Mouse (Mus musculus): ENCODE measurements around the gene P2ry2. TPM values are rescaled to one million over a fixed set of nuclear protein-coding genes. Genes with fewer than 3 reads are reported as not detected.

P2ry2 gene
- polyA plus RNA-seq (2012; rRNA removed): 0.75 and 0.76 TPM in 2 replicates

- Histone ChIP-seq H3K27me3 (ENCODE audit: control insufficient read depth, insufficient read depth, low read length) (peaks cover 1% of the 10 kb centered on the region; the same call in 1 of the 2 replicates), H3K4me1 (ENCODE audit: control insufficient read depth, insufficient read depth, low read length) (peaks cover 2% of the 10 kb centered on the region; the same call in 1 of the 2 replicates), H3K4me3 (replicated peaks; ENCODE audit: insufficient read depth, low read depth, low read length) (no peak within 1 kb of the TSS), H3K27ac (ENCODE audit: insufficient read depth, low read length) (no peak within 1 kb of the TSS)
- WGBS: 84% methylated on average over 4 of the region's 4 CpGs
- TF ChIP-seq CTCF (IDR thresholded peaks at IDR 0.05; ENCODE audit: borderline replicate concordance, insufficient read depth, low read depth, low read length) (no peak), POLR2A (IDR thresholded peaks at IDR 0.05; ENCODE audit: borderline replicate concordance, insufficient read depth, low read length) (no peak)
- no peak for DNase-seq
Observed at GRCm38 (mm10) chr7:101012541-101012940, at the start of gene P2ry2. TSS of gene P2ry2 (minus strand) at chr7:101012866.

- Histone ChIP-seq H3K27me3 (ENCODE audit: control insufficient read depth, insufficient read depth, low read length) (no peaks in the 10 kb centered on the region), H3K4me3 (replicated peaks; ENCODE audit: insufficient read depth, low read depth, low read length) (no peak overlapping the region), H3K4me1 (ENCODE audit: control insufficient read depth, insufficient read depth, low read length) (no peaks in the 10 kb centered on the region), H3K27ac (ENCODE audit: insufficient read depth, low read length) (no peak overlapping the region)
- TF ChIP-seq POLR2A (IDR thresholded peaks at IDR 0.05; ENCODE audit: borderline replicate concordance, insufficient read depth, low read length) (no peak), CTCF (IDR thresholded peaks at IDR 0.05; ENCODE audit: borderline replicate concordance, insufficient read depth, low read depth, low read length) (no peak)
- 63% methylated on average over 6 of the region's 6 CpGs for WGBS
- DNase-seq: peak; percentile 15 to 19
Observed at GRCm38 (mm10) chr7:101062246-101062645, 49.6 kb upstream of the P2ry2 start.

GRCm38 (mm10) chr7:101061381-101061780 lies 48.7 kb upstream of the P2ry2 start:
- WGBS: 6% methylated on average over 17 of the region's 17 CpGs
- H3K27me3 ChIP-seq (ENCODE audit: control insufficient read depth, insufficient read depth, low read length): no peaks in the 10 kb centered on the region
- no peak for TF ChIP-seq POLR2A (IDR thresholded peaks at IDR 0.05; ENCODE audit: borderline replicate concordance, insufficient read depth, low read length)
- peak; percentile 89 for TF ChIP-seq CTCF (IDR thresholded peaks at IDR 0.05; ENCODE audit: borderline replicate concordance, insufficient read depth, low read depth, low read length)
- H3K27ac ChIP-seq (ENCODE audit: insufficient read depth, low read length): no peak overlapping the region
- H3K4me3 ChIP-seq (replicated peaks; ENCODE audit: insufficient read depth, low read depth, low read length): peak overlapping the region; percentile 26
- no peaks in the 10 kb centered on the region for H3K4me1 ChIP-seq (ENCODE audit: control insufficient read depth, insufficient read depth, low read length)
- peak; percentile 78 to 89 for DNase-seq

- WGBS: 79% methylated on average over 5 of the region's 5 CpGs
Observed at GRCm38 (mm10) chr7:101060476-101060875, 47.8 kb upstream of the P2ry2 start.

GRCm38 (mm10) chr7:101059188-101059587 lies 46.5 kb upstream of the P2ry2 start:
- Histone ChIP-seq H3K4me3 (replicated peaks; ENCODE audit: insufficient read depth, low read depth, low read length) (no peak overlapping the region), H3K27me3 (ENCODE audit: control insufficient read depth, insufficient read depth, low read length) (no peaks in the 10 kb centered on the region), H3K4me1 (ENCODE audit: control insufficient read depth, insufficient read depth, low read length) (no peaks in the 10 kb centered on the region), H3K27ac (ENCODE audit: insufficient read depth, low read length) (no peak overlapping the region)
- DNase-seq: no peak
- TF ChIP-seq CTCF (IDR thresholded peaks at IDR 0.05; ENCODE audit: borderline replicate concordance, insufficient read depth, low read depth, low read length) (no peak), POLR2A (IDR thresholded peaks at IDR 0.05; ENCODE audit: borderline replicate concordance, insufficient read depth, low read length) (no peak)
- WGBS: 90% methylated on average over 5 of the region's 5 CpGs

More at GRCm38 (mm10) chr7:101060476-101060875, 47.8 kb upstream of the P2ry2 start:
- no peak for TF ChIP-seq CTCF (IDR thresholded peaks at IDR 0.05; ENCODE audit: borderline replicate concordance, insufficient read depth, low read depth, low read length)
- TF ChIP-seq POLR2A (IDR thresholded peaks at IDR 0.05; ENCODE audit: borderline replicate concordance, insufficient read depth, low read length): no peak
- Histone ChIP-seq H3K4me3 (replicated peaks; ENCODE audit: insufficient read depth, low read depth, low read length) (no peak overlapping the region), H3K27me3 (ENCODE audit: control insufficient read depth, insufficient read depth, low read length) (no peaks in the 10 kb centered on the region), H3K4me1 (ENCODE audit: control insufficient read depth, insufficient read depth, low read length) (no peaks in the 10 kb centered on the region), H3K27ac (ENCODE audit: insufficient read depth, low read length) (no peak overlapping the region)
- no peak for DNase-seq

- WGBS: 66% methylated on average over 4 of the region's 4 CpGs
- Histone ChIP-seq H3K27me3 (ENCODE audit: control insufficient read depth, insufficient read depth, low read length) (no peaks in the 10 kb centered on the region), H3K4me1 (ENCODE audit: control insufficient read depth, insufficient read depth, low read length) (no peaks in the 10 kb centered on the region), H3K27ac (ENCODE audit: insufficient read depth, low read length) (no peak overlapping the region), H3K4me3 (replicated peaks; ENCODE audit: insufficient read depth, low read depth, low read length) (no peak overlapping the region)
- no peak for DNase-seq
- TF ChIP-seq POLR2A (IDR thresholded peaks at IDR 0.05; ENCODE audit: borderline replicate concordance, insufficient read depth, low read length) (no peak), CTCF (IDR thresholded peaks at IDR 0.05; ENCODE audit: borderline replicate concordance, insufficient read depth, low read depth, low read length) (no peak)
Observed at GRCm38 (mm10) chr7:101057309-101057708, 44.6 kb upstream of the P2ry2 start.

GRCm38 (mm10) chr7:101053136-101053535 lies 40.5 kb upstream of the P2ry2 start:
- no peak overlapping the region for H3K27ac ChIP-seq (ENCODE audit: insufficient read depth, low read length)
- DNase-seq: no peak
- H3K4me1 ChIP-seq (ENCODE audit: control insufficient read depth, insufficient read depth, low read length): no peaks in the 10 kb centered on the region
- no peak overlapping the region for H3K4me3 ChIP-seq (replicated peaks; ENCODE audit: insufficient read depth, low read depth, low read length)
- no peaks in the 10 kb centered on the region for H3K27me3 ChIP-seq (ENCODE audit: control insufficient read depth, insufficient read depth, low read length)
- TF ChIP-seq CTCF (IDR thresholded peaks at IDR 0.05; ENCODE audit: borderline replicate concordance, insufficient read depth, low read depth, low read length) (no peak), POLR2A (IDR thresholded peaks at IDR 0.05; ENCODE audit: borderline replicate concordance, insufficient read depth, low read length) (no peak)
- 71% methylated on average over 2 of the region's 2 CpGs for WGBS

GRCm38 (mm10) chr7:101051551-101052221 lies 39.0 kb upstream of the P2ry2 start:
- Histone ChIP-seq H3K27ac (ENCODE audit: insufficient read depth, low read length) (no peak overlapping the region), H3K4me1 (ENCODE audit: control insufficient read depth, insufficient read depth, low read length) (no peaks in the 10 kb centered on the region), H3K4me3 (replicated peaks; ENCODE audit: insufficient read depth, low read depth, low read length) (no peak overlapping the region), H3K27me3 (ENCODE audit: control insufficient read depth, insufficient read depth, low read length) (no peaks in the 10 kb centered on the region)
- WGBS: 19% methylated on average over 11 of the region's 11 CpGs
- peak; percentile 85 for TF ChIP-seq CTCF (IDR thresholded peaks at IDR 0.05; ENCODE audit: borderline replicate concordance, insufficient read depth, low read depth, low read length)
- TF ChIP-seq POLR2A (IDR thresholded peaks at IDR 0.05; ENCODE audit: borderline replicate concordance, insufficient read depth, low read length): no peak
- DNase-seq: peak; percentile 48 to 54

Measured in cerebellum, adult 2 months (tissue).